Mouse (Mus musculus) liver, embryonic 14.5 days (tissue): ENCODE data around the gene Sfi1.

Source experiments
- CTCF ChIP-seq: IDR thresholded peaks from 2 replicates; pipeline ENCODE4 v1.5.1; 2016; ENCODE audit warnings: antibody characterized with exemption, low read depth, control low read depth
- EP300 ChIP-seq: IDR thresholded peaks from 2 replicates; pipeline ENCODE4 v1.6.1; 2016; ENCODE audit warnings: antibody characterized with exemption, low read depth

DNA sequence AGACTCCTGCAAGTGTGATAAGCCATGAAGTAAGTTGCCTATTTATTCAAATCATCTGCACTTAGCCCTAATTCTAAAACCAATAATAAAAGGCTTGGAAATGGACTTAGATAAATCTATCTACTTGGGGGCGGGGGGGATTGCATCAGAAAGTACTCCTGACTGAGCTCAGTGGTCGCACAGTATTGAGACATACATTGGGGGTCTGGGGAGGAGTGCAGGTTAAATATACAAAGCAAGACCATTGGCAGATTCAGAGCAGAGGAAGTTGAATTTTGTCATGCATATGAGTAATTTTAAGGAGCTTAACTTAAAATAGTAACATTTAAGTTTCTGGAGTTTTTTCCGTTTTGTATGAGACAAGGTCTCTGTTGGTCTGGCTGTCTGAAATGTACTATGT is 39.0 kb upstream of the Sfi1 start:
- TF ChIP-seq CTCF (no peak), EP300 (no peak)
